Mouse (Mus musculus): ENCODE data around the gene Chrne.

GRCm38 (mm10) chr11:70663957-70664356, 44.9 kb upstream of the Chrne start:
- TF ChIP-seq CTCF (IDR thresholded peaks at IDR 0.05; ENCODE audit: low read depth) (no peak), EP300 (IDR thresholded peaks at IDR 0.05; ENCODE audit: low read depth) (no peak)

All from liver, embryonic 14.5 days (tissue).